Mouse (Mus musculus): ENCODE measurements around the gene Wdr18.

Gene Wdr18

DNA sequence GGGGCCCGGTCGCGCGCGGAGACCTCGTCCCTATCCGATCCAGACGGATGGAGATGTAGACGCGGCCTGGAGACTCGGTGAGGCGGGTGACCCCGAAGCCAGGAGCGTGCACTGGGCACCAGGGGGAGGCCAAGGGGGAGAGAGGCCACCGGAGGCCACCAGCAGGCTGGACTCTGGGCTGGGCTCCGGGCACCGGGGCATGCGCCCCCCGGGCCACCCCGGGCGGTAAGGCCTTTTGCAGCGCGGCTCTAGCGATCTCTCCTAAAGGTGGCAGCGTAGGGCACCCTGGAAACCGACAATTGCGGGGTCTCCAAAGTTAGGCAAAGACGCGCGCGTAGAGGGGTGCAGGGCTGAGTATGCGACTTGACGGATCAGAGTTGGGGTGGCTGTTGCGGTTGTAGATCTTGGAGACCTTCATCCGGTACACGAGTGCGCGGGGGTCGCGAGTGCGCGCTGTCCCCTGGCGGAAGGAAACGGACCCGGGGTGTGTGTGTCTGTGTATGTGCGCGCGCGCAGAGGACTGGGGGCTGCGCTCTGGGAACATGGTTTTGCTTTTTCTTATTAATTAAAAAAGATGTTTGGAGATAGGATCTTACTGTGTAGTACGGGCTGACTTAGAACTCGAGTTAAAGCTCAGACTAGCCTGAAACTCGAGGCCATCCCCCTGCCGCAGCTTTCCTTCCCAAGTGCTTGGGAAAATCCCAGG lies 32.5 kb upstream of the Wdr18 start:
- peak; percentile 79 for DNase-seq

DNA sequence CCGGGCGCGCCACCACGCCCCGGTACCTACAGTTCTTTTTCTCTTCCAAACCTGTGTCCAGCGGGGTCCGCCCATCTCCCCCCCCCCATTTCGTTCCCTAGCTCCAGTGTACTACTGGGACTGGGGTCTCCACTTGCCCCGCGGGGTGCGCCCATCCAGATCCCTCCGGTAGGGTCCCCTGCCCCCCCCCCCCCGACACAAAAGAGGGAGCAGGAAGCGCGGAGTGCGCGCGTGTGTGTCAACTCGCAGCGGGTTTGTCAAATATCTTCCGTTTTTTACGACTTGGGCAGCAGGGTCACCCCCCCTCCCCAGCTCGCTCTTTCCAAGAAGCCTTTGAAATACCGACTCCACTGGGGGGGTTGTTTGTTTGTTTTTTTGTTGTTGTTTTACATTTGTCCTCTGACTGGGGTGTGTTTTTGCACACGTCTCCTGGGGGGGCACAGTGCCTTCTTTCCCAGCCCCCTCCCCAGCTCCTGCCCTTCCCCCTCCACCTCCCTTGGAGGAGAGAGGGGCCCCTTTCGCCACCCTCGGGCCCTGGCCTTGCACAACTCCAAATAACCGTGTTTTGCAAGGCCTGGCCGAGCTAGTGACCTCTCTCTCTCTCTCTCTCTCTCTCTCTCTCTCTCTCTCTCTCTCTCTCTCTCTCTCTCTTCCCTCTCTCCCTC lies 31.8 kb upstream of the Wdr18 start:
- DNase-seq: peak; percentile 68

DNA sequence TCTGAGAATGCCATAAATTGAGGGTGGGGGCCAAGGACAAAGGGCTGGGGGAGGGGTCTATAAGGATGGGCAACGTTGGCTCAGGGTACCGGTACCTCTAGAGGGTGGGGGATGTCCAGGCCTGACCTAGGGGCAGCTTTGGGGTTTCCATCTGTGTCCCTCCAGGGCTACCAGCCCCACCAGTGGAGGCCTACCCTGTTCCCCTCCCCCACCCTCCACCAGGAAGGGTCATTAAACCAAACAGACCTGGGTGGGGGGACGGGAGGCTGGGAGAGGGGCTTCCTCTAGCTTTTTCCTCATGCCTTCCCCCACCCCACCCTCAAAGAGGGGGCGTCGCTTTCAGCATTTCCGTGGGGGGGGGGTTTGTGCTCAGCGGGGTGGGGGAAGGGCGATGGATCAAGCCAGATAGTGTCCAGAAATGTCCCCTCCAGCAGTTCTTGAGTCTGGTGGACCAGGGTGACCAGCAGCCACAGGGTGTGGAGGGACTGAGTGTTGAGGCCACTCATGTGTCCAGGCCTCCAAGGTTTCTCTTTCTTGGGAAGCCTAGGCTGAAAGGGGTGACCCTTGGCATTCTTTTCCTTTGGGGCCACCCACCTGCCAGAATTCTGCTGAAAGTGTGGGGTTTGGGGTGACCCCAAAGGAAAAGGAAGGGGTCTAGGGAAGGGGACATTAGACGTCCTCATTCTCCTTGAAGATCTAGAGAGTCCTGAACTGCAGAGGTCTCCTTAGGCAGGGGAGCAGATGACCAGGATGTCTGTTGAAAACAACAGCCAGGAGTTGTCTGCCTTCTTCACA lies 30.8 kb upstream of the Wdr18 start:
- no peak for DNase-seq

DNA sequence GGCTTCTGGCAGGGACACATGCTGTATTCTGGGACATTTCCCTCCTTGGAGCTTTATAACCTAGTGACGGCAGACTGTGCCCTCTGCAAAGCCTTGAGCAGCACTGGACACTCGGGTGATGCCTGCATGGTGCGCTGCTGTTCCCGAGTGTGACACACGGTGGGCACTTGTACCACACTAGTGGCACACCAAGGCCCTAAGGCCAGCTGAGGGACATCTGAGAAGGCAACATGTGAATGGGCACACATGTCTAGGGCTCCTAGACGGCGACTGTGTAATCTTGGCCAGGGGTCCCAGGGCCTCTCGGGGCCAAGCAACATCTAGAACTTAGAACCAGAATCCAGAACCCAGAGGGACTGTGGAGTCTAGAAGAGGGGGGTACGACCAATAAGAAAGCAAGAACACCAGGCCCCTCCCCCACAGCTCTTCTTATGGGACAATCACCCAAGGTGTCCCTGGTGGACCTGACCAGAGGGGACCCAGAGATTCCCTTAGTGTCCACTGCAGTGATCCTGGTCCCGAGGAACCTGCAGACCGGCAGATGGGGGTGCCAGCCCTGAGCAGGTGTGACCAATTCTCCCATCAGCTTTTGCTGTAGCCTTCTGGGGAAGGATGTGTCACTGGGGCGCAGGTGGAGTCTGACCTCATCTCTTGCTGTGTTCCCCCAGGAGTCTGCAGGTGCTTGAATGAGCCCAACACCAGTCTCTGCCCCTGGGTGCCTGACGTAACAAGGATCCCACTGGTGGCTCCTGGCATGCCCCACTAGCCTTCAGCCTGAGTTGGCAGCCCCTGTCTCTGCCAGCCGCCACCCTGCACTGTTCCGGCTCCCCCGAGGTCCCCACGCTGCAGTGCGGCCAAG lies 29.8 kb upstream of the Wdr18 start:
- DNase-seq: no peak

DNA sequence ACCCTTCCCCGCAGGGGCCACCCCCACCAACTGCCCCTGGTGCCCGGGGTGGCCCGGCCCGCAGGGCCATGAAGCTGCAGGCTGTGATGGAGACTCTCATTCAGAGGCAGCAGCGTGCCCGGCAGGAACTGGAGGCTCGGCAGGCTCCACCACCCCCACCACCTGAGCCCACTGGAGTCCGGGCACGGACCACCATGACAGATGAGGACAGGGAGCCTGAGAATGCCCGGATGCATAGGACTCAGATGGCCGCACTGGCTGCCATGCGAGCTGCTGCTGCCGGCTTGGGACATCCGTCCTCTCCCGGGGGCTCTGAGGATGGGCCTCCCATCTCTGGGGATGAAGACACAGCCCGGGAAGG lies 29.1 kb upstream of the Wdr18 start:
- no peak for DNase-seq

DNA sequence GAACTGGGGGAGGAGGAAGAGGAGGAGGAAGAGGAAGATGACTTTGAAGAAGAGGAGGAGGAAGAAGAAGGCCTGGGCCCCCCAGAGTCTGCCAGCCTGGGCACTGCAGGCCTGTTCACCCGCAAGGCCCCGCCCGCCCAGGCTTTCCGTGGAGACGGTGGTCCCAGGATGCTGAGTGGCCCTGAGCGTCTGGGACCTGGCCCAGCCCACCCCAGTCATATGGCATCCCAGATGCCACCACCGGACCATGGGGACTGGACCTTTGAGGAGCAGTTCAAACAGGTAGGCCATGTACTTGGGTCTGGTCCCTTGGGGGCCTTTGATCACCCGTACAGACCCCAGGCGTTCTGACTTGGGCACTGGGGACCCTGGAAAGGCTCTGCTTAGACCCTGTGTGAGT lies 28.2 kb upstream of the Wdr18 start:
- DNase-seq: no peak

DNA sequence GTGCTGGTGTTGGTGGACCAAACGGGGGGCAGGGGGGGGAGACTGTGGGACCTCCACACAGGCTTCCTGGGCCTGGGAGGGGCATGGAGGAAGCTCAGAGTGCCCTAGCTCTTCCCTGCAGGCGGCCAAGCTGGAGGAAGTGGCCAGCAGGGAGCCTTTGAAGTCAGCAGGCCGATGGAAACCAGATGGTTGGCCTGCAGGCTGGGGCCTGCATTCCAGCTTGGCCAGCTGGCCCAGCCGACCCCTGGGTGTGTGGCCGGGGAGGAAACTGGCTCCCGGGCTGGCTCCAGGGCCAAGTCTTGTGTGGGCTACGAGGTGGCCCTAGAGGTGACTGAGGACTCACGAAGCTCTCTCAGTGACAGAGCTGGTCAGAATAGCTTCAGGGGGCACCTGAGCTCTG lies 27.2 kb upstream of the Wdr18 start:
- DNase-seq: peak; percentile 84

DNA sequence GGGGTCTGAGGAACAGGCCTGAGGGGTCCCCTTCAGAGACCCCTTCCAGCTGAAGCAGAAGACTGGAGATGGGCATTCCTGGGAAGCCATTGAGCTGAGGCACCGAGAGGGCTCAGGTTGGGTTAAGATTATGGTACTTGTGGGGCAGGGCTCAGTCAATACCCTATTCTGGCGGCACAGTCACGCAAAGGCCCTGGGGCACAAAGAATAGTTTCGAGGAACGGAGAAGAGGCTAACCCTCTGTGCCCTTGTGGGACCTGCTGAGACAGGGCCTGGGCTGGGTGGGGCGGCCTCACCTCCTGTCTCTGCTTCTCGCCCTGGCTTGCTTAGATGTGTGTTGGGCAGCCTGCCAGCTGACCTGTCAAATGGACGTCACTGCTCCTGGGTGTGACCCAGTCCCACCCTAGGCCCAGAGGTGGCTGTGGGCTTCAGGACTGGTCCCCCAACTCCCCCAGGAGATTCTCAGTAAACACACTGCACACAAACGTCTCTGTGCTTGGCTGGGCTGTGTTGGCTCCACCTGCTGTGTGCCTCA lies 26.7 kb upstream of the Wdr18 start:
- no peak for DNase-seq

DNA sequence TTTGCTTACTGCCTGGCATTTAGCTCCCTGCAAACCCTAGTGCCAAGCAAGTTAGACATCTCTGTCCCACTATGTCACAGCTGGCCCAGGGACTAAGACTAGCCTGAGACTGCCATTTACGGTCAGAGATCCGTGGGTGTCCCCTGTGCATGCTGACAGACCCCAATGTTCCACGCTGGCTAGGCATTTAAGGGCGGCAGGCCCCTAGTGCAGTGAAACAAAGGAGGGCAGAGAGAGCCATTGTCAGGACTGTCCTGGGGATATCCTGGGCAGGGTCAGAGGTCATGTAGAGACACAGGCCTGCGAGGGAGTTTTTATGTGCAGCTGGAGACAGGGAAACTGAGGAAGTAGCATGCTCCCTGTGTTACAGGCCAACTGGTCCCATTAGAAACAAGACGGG lies 26.1 kb upstream of the Wdr18 start:
- no peak for DNase-seq

DNA sequence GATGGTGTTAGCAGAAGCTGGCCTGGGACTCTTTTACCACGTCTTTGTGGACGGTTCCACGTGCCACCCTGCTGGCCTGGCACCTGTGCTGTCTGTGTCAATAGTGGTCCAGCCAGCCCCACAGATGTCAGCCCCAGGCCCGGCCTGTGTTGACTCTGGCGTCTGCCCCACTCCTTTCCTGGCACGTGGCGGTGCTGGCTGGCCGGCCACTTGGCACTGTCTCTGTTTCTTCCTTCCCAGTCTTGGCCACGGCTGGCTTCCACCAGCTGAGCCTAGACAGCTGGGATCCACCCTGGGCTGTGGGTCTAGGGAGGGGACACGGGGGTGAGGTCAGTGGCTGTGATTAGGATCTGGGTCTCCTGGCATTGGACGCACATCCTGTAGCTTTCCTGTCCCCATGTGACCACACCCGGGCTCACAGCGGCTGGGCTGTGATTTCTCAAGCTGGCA lies 25.7 kb upstream of the Wdr18 start:
- DNase-seq: peak; percentile 91

DNA sequence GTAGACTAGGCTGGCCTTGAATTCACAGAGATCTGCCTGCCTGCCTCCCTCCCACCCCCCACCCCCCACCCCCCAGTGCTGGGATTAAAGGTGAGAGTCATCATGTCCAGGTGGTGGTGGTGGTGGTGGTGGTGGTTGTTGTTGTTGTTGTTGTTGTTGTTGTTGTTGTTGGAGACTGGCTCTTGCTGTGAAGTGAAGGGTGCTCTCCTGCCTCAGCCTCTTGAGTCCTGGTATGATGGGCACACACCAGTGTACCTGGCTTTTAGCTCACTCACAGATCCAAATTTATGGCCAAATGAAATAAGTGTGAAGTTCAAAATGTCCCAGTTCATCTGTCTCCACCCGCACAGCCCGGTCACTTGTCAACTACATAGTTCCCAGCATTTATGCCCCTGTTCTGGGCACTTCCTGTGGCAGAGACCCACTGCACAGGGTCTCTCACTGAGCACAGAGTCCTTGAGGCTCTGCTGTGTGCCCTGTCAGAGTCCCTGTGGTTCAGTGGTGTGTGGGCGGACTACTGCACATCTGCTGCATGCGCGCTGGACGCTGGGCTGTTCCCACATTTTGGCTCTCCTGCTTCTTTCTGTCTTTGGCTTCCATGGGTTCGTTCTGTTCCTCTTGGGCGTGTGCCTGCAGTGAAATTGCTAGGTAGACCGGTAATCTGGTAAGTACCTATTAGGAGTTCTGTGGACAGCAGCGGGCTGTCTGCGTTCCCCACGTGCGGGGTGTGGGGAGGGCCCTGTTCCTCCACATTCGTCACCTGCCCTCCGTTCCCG lies 25.0 kb upstream of the Wdr18 start:
- DNase-seq: no peak

DNA sequence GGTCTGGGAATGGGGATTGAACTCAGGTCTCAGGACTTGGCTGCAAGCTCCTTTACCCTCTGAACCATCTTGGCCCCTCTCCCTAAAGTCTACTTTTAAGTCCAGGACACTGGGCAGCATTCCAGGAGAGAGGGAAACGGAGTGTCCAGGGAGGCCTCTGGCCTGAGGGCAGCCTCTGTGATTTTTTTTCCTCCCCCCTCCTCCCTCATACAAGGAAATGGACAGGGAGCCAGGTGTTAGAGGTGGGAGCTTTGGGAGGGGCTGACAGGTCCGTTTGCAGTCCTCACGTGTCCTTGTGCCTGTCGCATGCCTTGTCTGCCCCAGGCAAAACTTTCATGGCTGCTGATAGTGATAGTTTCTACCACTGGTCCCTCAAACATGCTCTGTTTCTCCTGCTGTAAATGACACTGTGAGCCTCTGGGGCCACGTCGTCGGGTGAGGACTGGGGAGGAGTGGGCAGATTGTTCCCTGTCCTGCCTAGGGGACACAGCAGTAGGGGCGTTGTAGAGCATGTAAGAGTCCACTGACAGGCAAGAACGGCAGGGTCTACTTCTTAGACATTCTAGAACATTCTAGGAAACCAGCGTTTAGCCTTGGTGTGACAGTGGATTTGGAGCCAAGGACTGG lies 23.6 kb upstream of the Wdr18 start:
- DNase-seq: peak; percentile 86

DNA sequence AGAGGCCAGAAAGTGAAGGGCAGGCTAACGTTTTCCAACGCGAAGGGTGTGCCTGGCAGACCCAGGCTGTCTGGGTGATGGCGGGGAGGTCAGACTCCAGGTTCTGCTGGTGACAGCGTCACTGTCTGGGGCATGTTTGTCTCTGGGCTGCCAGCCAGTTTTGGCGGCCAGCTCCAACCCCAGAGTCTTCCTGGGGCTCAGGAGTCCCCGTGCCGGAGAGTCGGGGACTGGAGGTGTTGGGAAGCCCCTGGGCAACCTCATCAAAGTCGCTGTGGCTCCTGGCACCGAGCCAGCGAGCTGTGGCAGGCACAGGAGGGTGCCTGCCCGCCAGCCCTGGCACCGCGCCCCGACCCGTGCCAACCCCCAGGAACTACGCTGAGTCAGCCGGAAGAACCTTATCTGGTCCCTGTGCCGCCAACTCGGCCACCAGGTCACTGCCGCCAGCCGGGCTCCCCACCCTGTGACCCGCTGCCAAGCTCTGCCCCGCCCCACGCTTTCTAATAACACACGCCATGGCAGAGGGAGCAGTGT lies 23.0 kb upstream of the Wdr18 start:
- DNase-seq: peak; percentile 87

DNA sequence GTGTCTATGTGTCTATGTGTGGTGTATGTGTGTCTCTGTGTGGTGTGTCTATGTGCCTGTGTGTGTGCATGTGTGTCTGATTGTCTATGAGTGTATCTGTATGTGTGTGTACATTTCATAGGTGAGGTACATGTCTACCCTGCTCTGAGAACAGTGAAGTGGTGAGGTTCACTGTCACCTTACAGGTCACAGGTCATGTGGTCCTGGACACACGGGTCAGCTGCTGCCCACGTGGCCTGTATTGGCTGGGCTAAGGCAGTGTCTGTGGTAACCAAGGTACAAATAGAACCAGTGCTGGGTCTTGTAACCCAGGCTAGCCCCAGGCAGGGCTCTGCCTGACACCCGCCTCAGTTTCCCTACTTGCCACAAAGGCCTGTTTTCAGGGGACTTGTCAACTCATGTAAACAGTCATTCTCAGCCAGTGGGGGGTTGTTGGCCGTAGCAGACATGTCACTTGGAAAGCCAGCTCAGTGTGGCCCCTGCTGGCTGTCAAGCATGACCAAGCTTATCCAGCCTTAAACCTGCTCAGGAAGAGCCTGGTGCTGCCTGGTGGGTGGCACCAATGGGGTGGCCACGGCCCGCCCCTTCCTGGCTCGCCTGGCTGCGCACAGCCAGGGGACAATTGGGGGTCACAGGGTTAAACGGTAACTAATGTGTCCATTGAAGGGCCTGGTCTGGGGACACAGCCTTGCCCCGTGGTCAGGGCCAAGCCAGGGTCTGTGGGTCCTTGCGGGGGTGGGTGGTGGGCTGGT lies 22.0 kb upstream of the Wdr18 start:
- peak; percentile 82 for DNase-seq

DNA sequence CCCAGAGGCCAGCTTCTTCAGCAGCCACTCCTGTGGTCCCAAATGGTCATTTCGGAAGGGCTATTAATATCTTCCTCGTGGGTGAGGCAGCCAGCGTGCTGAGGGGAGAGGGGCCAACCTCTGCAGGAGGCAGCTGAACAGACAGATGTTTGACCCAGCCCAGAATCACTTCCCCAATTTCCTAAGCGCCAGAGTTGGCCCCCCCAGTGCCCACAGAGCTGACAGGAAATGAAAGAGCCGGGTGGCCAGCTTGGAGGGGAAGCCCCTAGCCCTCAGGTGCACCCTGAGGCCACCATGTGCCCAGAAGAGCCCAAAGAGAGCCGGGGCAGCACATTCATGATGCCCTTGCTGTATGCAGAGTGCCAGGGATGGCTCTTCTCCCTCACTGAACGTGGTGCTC lies 19.2 kb upstream of the Wdr18 start:
- DNase-seq: no peak

DNA sequence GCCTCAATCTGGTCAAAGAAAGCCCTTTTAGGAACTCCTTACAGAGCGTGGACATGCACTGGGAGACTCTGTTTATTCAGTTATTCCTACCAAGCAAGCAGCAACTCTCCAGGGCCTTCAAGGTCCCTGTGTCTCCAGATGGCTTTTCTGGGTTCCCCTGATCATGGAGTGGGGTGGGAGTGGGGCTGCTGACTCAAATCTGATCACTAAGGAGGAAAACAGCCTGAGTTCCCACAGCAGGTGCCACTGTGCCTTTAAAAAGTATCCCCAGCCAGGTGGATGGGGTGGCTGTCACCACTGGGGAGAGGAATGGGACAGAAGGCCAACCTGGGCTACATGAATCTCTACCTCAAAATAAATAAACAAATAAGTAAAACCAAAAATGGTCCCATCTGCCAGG lies 17.0 kb upstream of the Wdr18 start:
- DNase-seq: no peak

DNA sequence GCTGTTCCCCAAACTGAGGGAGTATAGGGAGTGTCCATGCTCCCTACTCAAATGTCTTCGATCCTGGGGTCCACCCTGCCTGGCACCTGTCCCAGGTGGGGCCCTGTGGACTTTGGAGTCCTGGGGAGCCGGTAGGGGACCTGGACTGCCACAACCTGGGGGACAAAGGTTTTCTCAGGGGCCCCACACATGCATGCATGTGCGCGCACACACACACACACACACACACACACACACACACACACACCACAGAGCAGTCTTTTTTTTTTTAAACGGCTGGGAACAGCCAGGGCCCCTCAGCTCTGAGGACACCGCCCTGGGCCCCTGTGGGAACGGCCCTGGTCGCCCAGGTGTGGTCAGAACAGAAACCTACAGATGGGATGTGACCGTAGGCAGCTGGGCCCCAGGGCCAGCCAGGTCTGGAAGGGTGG lies 16.5 kb upstream of the Wdr18 start:
- no peak for DNase-seq

DNA sequence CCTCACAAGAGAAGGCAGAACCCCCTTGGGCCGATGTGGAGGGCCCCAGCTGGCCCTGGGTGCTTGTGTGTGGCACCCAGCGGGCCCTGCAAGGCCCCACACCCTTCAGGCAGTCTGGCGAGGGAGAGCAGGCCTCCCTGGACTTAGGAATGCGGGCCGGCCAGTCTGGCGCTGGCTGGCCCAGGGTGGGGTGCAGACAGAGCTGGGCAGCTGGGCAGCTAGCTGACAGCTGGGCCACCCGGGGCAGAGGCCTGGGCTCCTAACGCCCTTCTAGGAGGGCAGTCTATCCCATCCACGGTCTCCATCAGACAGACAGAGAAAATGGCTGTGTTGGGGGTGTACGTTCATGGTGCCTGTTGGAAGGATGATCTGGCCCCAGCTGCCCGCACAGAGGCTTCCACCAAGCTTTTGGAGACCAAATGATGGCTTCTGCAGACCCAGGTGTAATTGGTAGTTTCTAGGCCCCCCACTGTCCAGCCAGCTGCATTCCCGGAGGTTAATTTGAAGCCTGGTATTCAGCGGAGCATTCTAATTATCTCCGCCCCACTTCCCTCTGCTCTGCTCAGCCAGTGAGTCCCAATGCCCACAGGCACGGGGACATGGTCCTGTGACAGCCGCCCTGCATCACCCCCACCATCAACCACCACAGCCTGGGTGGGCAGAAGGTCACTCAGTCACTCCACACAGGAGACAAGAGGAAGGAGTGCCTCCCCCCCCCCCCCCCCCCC lies 14.3 kb upstream of the Wdr18 start:
- DNase-seq: peak; percentile 86

DNA sequence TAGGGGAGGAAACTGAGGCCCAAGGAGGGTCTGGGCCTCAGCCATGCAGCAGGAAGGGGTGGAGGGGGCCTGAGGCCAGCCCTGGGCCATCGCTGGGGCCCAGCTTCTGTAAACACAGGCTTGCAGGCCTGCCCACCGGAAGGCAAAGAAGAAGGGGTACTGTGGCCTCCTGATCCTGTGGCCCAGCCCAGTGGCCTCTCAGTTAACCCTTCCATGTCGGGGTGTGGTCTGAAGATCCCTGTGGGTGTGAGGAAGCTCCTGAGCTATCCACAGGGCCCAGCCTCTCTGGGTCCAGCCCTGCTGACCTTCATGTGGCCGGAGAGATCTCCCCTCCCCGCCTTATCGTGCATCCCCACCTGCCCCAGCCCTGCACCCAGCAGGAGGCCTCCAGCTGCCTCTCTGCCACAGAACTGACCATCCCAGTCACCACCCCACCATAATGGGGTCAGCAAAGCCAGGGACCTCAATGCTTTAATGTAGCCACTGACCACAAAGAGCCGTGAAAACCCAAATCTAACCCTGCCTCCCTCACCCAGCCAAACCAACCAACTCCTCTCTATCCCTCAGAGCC lies 13.1 kb upstream of the Wdr18 start:
- DNase-seq: no peak
